In the genomic region with DNA sequence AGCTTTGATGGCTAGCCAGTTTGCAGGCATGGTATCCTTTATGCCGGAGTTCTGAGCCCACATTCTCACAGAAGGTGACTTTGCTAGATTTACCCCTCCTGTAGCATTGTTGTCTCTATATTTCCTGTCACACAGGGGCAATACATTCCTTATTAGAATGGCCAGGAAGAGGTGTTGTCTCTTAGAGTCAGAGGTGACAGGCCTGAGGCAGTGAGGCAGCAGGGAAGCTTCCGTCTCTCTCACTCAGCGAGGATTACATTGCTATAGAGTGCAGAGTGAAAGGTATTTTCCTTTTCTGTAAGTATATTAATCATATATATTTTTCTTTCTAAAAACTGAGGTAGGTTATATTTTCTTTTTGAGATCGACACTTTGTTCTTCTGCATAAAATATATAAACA, we compare ENCODE assay signal across 11 mouse cellular contexts. TPM values are rescaled to one million over a fixed set of nuclear protein-coding genes. Genes with fewer than 3 reads are reported as not detected.
DNase-seq lines count a peak whose midpoint lies in the region; ATAC-seq lines count a peak whose summit lies in the region.
"Had no signal": no experiment of that assay in that cellular context is flagged by ENCODE, and none has a peak within 500 bp of the region (broad histone marks: within the 10 kb centered on the region; RNA-seq: fewer than 3 reads in every experiment).

No protein-coding gene starts in this region.

- H3K27me3 ChIP-seq in heart, embryonic 14.5 days (ENCODE audit: control insufficient read depth, insufficient read depth, low read length): no peaks in the 10 kb centered on the region
- H3K27me3 ChIP-seq in midbrain, embryonic 12.5 days: no peaks in the 10 kb centered on the region
- no peaks in the 10 kb centered on the region for H3K27me3 ChIP-seq in midbrain, embryonic 10.5 days (ENCODE audit: low read depth, poor library complexity, severe bottlenecking)
- no peaks in the 10 kb centered on the region for H3K27me3 ChIP-seq in limb, embryonic 11.5 days (ENCODE audit: control insufficient read depth, insufficient read depth, low read length)
- H3K27me3 ChIP-seq in stomach, embryonic 15.5 days (replicated peaks): no peaks in the 10 kb centered on the region
- H3K27me3 ChIP-seq: CH12.LX had no signal

- H3K36me3 ChIP-seq in heart, embryonic 14.5 days (ENCODE audit: control insufficient read depth, insufficient read depth, low read length): no peaks in the 10 kb centered on the region
- H3K36me3 ChIP-seq in midbrain, embryonic 12.5 days: no peaks in the 10 kb centered on the region
- no peaks in the 10 kb centered on the region for H3K36me3 ChIP-seq in midbrain, embryonic 10.5 days
- 0 out of 2 replicates have a peak, but pooled peaks cover 3% of the 10 kb centered on the region for H3K36me3 ChIP-seq in limb, embryonic 11.5 days (ENCODE audit: control insufficient read depth, insufficient read depth, low read length)
- no peaks in the 10 kb centered on the region for H3K36me3 ChIP-seq in stomach, embryonic 15.5 days

- H3K4me1 ChIP-seq in heart, embryonic 14.5 days (ENCODE audit: control insufficient read depth in 2 of 2, insufficient read depth in 2 of 2, low read length in 2 of 2): peaks cover 16 to 56% of the 10 kb centered on the region in 2 experiments
- H3K4me1 ChIP-seq in midbrain, embryonic 12.5 days: peaks cover 5% of the 10 kb centered on the region; the same call in 1 of the 2 replicates
- peaks cover 28% of the 10 kb centered on the region for H3K4me1 ChIP-seq in midbrain, embryonic 10.5 days
- H3K4me1 ChIP-seq in limb, embryonic 11.5 days (ENCODE audit: control insufficient read depth, insufficient read depth, low read length): peaks cover 53% of the 10 kb centered on the region
- H3K4me1 ChIP-seq in stomach, embryonic 15.5 days: peaks cover 41% of the 10 kb centered on the region

- DNase-seq in heart, adult 18-20 months: no peak
- no peak for DNase-seq in midbrain, embryonic 10.5 days (ENCODE audit: low spot score)
- no peak for DNase-seq in limb, embryonic 11.5 days (ENCODE audit: low spot score)
- no peak for DNase-seq in embryo, embryonic 10.5 days (ENCODE audit: low spot score)
- no peak for DNase-seq in adrenal gland, postnatal 36 days
- DNase-seq: adrenal gland, adult 8-10 months; cerebellum, postnatal 36 days had no signal

- WGBS in heart, embryonic 14.5 days: 59% methylated on average over 4 of the region's 4 CpGs
- 67% methylated on average over 4 of the region's 4 CpGs for WGBS in midbrain, embryonic 12.5 days
- WGBS in midbrain, embryonic 10.5 days: 75% methylated on average over 4 of the region's 4 CpGs
- 68% methylated on average over 4 of the region's 4 CpGs for WGBS in limb, embryonic 11.5 days
- 61% methylated on average over 4 of the region's 4 CpGs for WGBS in stomach, embryonic 15.5 days

- H3K4me3 ChIP-seq in heart, embryonic 14.5 days (ENCODE audit: control insufficient read depth in 1 of 2, insufficient read depth in 1 of 2, low read depth in 1 of 2, low read length in 2 of 2): no peak overlapping the region
- no peak overlapping the region for H3K4me3 ChIP-seq in midbrain, embryonic 12.5 days
- H3K4me3 ChIP-seq in midbrain, embryonic 10.5 days: no peak overlapping the region
- H3K4me3 ChIP-seq in limb, embryonic 11.5 days (ENCODE audit: low read depth, low read length): no peak overlapping the region
- no peak overlapping the region for H3K4me3 ChIP-seq in stomach, embryonic 15.5 days (replicated peaks)

- ATAC-seq in heart, embryonic 14.5 days (ENCODE audit: insufficient number of reproducible peaks, insufficient read depth, low FRiP score, low read depth): no peak
- ATAC-seq in midbrain, embryonic 12.5 days (ENCODE audit: low FRiP score, low read depth): no peak
- no peak for ATAC-seq in limb, embryonic 11.5 days (ENCODE audit: insufficient number of reproducible peaks, low FRiP score, low TSS enrichment, low read depth)
- ATAC-seq in stomach, embryonic 15.5 days (ENCODE audit: insufficient read depth, low FRiP score, low read depth): no peak

- peak overlapping the region; percentile 24 to 67; a peak in 3 of 4 replicates for H3K27ac ChIP-seq in heart, embryonic 14.5 days (replicated peaks in 1 of 2; ENCODE audit: control insufficient read depth in 1 of 2, insufficient read depth in 1 of 2, low read depth in 2 of 2, low read length in 2 of 2)
- peak overlapping the region; percentile 1; the same call in 1 of the 2 replicates for H3K27ac ChIP-seq in midbrain, embryonic 12.5 days (replicated peaks)
- H3K27ac ChIP-seq in midbrain, embryonic 10.5 days (replicated peaks): no peak overlapping the region
- peak overlapping the region; percentile 16; the same call in 1 of the 2 replicates for H3K27ac ChIP-seq in limb, embryonic 11.5 days (replicated peaks; ENCODE audit: low read depth, low read length)
- peak overlapping the region; percentile 62 for H3K27ac ChIP-seq in stomach, embryonic 15.5 days

- H3K9ac ChIP-seq in heart, embryonic 14.5 days (ENCODE audit: low read length): peak overlapping the region; percentile 8
- H3K9ac ChIP-seq in midbrain, embryonic 12.5 days (replicated peaks): no peak overlapping the region
- no peak overlapping the region for H3K9ac ChIP-seq in limb, embryonic 11.5 days (ENCODE audit: low read length)
- H3K9ac ChIP-seq in stomach, embryonic 15.5 days: no peak overlapping the region

- no peaks in the 10 kb centered on the region for H3K9me3 ChIP-seq in heart, embryonic 14.5 days (ENCODE audit: control insufficient read depth, low read length)
- H3K9me3 ChIP-seq in midbrain, embryonic 12.5 days: no peaks in the 10 kb centered on the region
- 0 out of 2 replicates have a peak, but pooled peaks cover 4% of the 10 kb centered on the region for H3K9me3 ChIP-seq in midbrain, embryonic 10.5 days (replicated peaks)
- H3K9me3 ChIP-seq in limb, embryonic 11.5 days (ENCODE audit: control insufficient read depth, low read length): peaks cover 4% of the 10 kb centered on the region; the same call in 1 of the 2 replicates
- no peaks in the 10 kb centered on the region for H3K9me3 ChIP-seq in stomach, embryonic 15.5 days

- peak overlapping the region; percentile 10; the same call in 1 of the 2 replicates for H3K4me2 ChIP-seq in heart, embryonic 14.5 days (ENCODE audit: low read length)
- no peak overlapping the region for H3K4me2 ChIP-seq in midbrain, embryonic 12.5 days (replicated peaks)
- H3K4me2 ChIP-seq in limb, embryonic 11.5 days (ENCODE audit: low read depth, severe bottlenecking): no peak overlapping the region
- no peak overlapping the region; the same call in 1 of the 2 replicates for H3K4me2 ChIP-seq in stomach, embryonic 15.5 days

RNA-seq across cellular contexts. Expression of a gene that starts 11.6 kb away (rescaled TPM):
- 49.2 and 56.2 TPM in 2 replicates for polyA plus RNA-seq in heart, embryonic 14.5 days (2014; fragmentation: Nextera tagmentation; extraction: Ambion mirVana)
- total RNA-seq in heart, adult 18-20 months (2021): 10 to 100 TPM; 33.5 to 39.6 TPM
- polyA plus RNA-seq in midbrain, embryonic 12.5 days (2016; fragmentation: Nextera tagmentation; extraction: Ambion mirVana): 32.2 and 32.3 TPM in 2 replicates
- 28.1 and 31.7 TPM in 2 replicates for polyA plus RNA-seq in midbrain, embryonic 10.5 days (2016; fragmentation: Nextera tagmentation; extraction: Ambion mirVana)
- 49.6 and 51.0 TPM in 2 replicates for polyA plus RNA-seq in limb, embryonic 11.5 days (2014; fragmentation: Nextera tagmentation; extraction: Ambion mirVana)
- polyA plus RNA-seq in stomach, embryonic 15.5 days (2015; fragmentation: Nextera tagmentation; extraction: Ambion mirVana): 49.8 and 53.9 TPM in 2 replicates
- total RNA-seq in adrenal gland, postnatal 36 days (2021): 100 to 1,000 TPM; 120 to 180 TPM
